In the genomic region with DNA sequence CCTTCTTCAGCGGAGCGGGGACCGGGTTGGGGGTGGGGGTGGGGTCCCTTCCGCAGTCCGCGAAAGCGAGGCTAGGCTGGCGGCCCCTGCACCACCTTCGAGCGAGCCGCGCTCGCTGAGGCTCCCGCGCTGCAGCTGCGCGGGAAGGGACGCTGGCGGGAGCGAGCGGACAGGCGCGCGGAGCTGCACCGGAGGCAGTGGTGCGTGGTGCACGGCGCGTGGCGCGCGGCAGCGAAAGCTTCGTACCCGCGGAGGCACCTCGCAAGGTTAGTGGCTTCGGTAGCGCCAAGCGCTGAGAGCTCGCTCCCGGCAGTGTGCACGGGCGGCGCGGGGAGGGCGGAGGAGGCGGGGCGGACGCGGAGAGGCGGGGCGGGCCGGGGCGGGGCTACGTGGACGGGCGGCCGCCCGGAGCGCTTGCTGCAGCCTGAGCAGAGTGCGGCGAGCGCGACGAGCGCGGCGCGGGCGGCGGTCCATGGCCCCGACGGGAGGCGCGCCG, we compare ENCODE assay signal across 8 mouse cellular contexts. TPM values are rescaled to one million over a fixed set of nuclear protein-coding genes. Genes with fewer than 3 reads are reported as not detected.
A peak's percentile ranks its signal among the peaks of the same experiment; 100 is the strongest.
DNase-seq lines count a peak whose midpoint lies in the region; ATAC-seq and TF ChIP-seq lines count a peak whose summit lies in the region.

A gene (plus strand): TSS at position 417 of the 496 bp plus-strand sequence.

- H3K36me3 ChIP-seq in E14TG2a.4 (ENCODE audit: insufficient read depth, low read length) = no peaks in the 10 kb centered on the region
- no peaks in the 10 kb centered on the region for H3K36me3 ChIP-seq in forebrain, postnatal 0 days (ENCODE audit: insufficient read depth)
- H3K36me3 ChIP-seq in liver, embryonic 16.5 days (ENCODE audit: control insufficient read depth, insufficient read depth) = no peaks in the 10 kb centered on the region
- H3K36me3 ChIP-seq in neural tube, embryonic 14.5 days (ENCODE audit: control insufficient read depth, insufficient read depth, low read length) = no peaks in the 10 kb centered on the region

- ATAC-seq in forebrain, postnatal 0 days = peak; percentile 93
- ATAC-seq in liver, embryonic 16.5 days (ENCODE audit: low read depth) = peak; percentile 87
- ATAC-seq in neural tube, embryonic 14.5 days (ENCODE audit: low read depth) = peak; percentile 95

- H3K9me3 ChIP-seq in E14TG2a.4 (ENCODE audit: low read length) = no peaks in the 10 kb centered on the region
- H3K9me3 ChIP-seq in forebrain, postnatal 0 days (ENCODE audit: low read length) = no peaks in the 10 kb centered on the region
- H3K9me3 ChIP-seq in liver, embryonic 16.5 days (replicated peaks; ENCODE audit: control insufficient read depth, low read length) = no peaks in the 10 kb centered on the region
- no peaks in the 10 kb centered on the region for H3K9me3 ChIP-seq in neural tube, embryonic 14.5 days (ENCODE audit: control insufficient read depth, low read length)

- H3K27ac ChIP-seq in forebrain, postnatal 0 days (ENCODE audit: low read depth, low read length) = peak within 1 kb of the TSS; percentile 95
- no peak within 1 kb of the TSS for H3K27ac ChIP-seq in liver, embryonic 16.5 days (ENCODE audit: low read length)
- H3K27ac ChIP-seq in neural tube, embryonic 14.5 days (ENCODE audit: low read depth, low read length) = peak within 1 kb of the TSS; percentile 87

- WGBS in forebrain, postnatal 0 days = 2% methylated on average over 65 of the region's 77 CpGs
- under 1% methylated on average over 73 of the region's 77 CpGs for WGBS in liver, embryonic 16.5 days (ENCODE audit: insufficient replicate concordance)
- WGBS in neural tube, embryonic 14.5 days = 0% methylated on average over 49 of the region's 77 CpGs

- intact Hi-C loops in heart, postnatal 36 days (cut with DNase I) = loop anchor here (1.0 to 5.0 kb wide), 3 partner anchors 144 to 430 kb away; no protein-coding TSS in a partner anchor

- DNase-seq in cerebellum, adult 18-20 months = peak; percentile 87 to 91
- DNase-seq in forebrain, postnatal 0 days = peak; percentile 94
- DNase-seq in heart, postnatal 36 days = peak; percentile 70 to 80
- DNase-seq in layer of hippocampus, adult 18-20 months (ENCODE audit: low spot score in 2 of 2) = peak; percentile 89 to 91
- DNase-seq in telencephalon, adult 2 months (ENCODE audit: low read depth, low spot score) = peak; percentile 86

- peak within 1 kb of the TSS; percentile 84 for H3K9ac ChIP-seq in forebrain, postnatal 0 days
- H3K9ac ChIP-seq in liver, embryonic 16.5 days (ENCODE audit: low read depth, low read length) = peak within 1 kb of the TSS; percentile 3; the same call in 1 of the 2 replicates
- H3K9ac ChIP-seq in neural tube, embryonic 14.5 days (replicated peaks; ENCODE audit: low read depth, low read length) = peak within 1 kb of the TSS; percentile 87

- no peak for TF ChIP-seq CTCF in E14TG2a.4 (conservative IDR thresholded peaks at IDR 0.05; ENCODE audit: low read length)
- TF ChIP-seq CTCF in forebrain, postnatal 0 days (IDR thresholded peaks at IDR 0.05; ENCODE audit: low read depth) = no peak

- H3K4me1 ChIP-seq in E14TG2a.4 (replicated peaks; ENCODE audit: low read depth, low read length) = peaks cover 20% of the 10 kb centered on the region
- 0 out of 2 replicates have a peak, but pooled peaks cover 5% of the 10 kb centered on the region for H3K4me1 ChIP-seq in forebrain, postnatal 0 days (ENCODE audit: insufficient read depth)
- peaks cover 7% of the 10 kb centered on the region for H3K4me1 ChIP-seq in liver, embryonic 16.5 days (ENCODE audit: control insufficient read depth, low read depth, low read length)
- H3K4me1 ChIP-seq in neural tube, embryonic 14.5 days (ENCODE audit: control insufficient read depth, insufficient read depth, low read length) = peaks cover 4% of the 10 kb centered on the region; the same call in 1 of the 2 replicates

- H3K27me3 ChIP-seq in E14TG2a.4 (ENCODE audit: insufficient read depth, low read length) = peaks cover 69% of the 10 kb centered on the region
- H3K27me3 ChIP-seq in forebrain, postnatal 0 days (ENCODE audit: insufficient read depth, low read length) = no peaks in the 10 kb centered on the region
- H3K27me3 ChIP-seq in liver, embryonic 16.5 days (ENCODE audit: control insufficient read depth, insufficient read depth, low read depth, low read length) = peaks cover 51% of the 10 kb centered on the region
- H3K27me3 ChIP-seq in neural tube, embryonic 14.5 days (ENCODE audit: control insufficient read depth, insufficient read depth, low read length) = no peaks in the 10 kb centered on the region

- peak within 1 kb of the TSS; percentile 87 for H3K4me3 ChIP-seq in E14TG2a.4 (replicated peaks; ENCODE audit: low read length)
- H3K4me3 ChIP-seq in forebrain, postnatal 0 days (ENCODE audit: low read depth, low read length) = peak within 1 kb of the TSS; percentile 68
- peak within 1 kb of the TSS; percentile 59 for H3K4me3 ChIP-seq in liver, embryonic 16.5 days (ENCODE audit: low read depth, low read length)
- peak within 1 kb of the TSS; percentile 74 for H3K4me3 ChIP-seq in neural tube, embryonic 14.5 days (ENCODE audit: low read depth, low read length)

- peak within 1 kb of the TSS; percentile 85 for H3K4me2 ChIP-seq in forebrain, postnatal 0 days (ENCODE audit: low read depth)
- H3K4me2 ChIP-seq in liver, embryonic 16.5 days (ENCODE audit: low read depth, low read length) = peak within 1 kb of the TSS; percentile 75
- H3K4me2 ChIP-seq in neural tube, embryonic 14.5 days (ENCODE audit: low read depth, low read length) = peak within 1 kb of the TSS; percentile 78

RNA-seq across cellular contexts. Expression of the gene that starts here (rescaled TPM):
- 40.1 and 41.1 TPM in 2 replicates for total RNA-seq in forebrain, postnatal 0 days (2014; rRNA removed)
- polyA plus RNA-seq in forebrain, postnatal 0 days (2015; fragmentation: Nextera tagmentation; extraction: Ambion mirVana) = 15.3 and 22.8 TPM in 2 replicates
- total RNA-seq in heart, postnatal 36 days (2021) = 10 to 100 TPM; 28.1 to 29.9 TPM
- total RNA-seq in layer of hippocampus, adult 18-20 months (2021) = 10 to 100 TPM; 53.1 to 58.4 TPM
- 0.09 and 0.12 TPM in 2 replicates for polyA plus RNA-seq in liver, embryonic 16.5 days (2015; fragmentation: Nextera tagmentation; extraction: Ambion mirVana)
- 39.1 and 49.6 TPM in 2 replicates for polyA plus RNA-seq in neural tube, embryonic 14.5 days (2014; fragmentation: Nextera tagmentation; extraction: Ambion mirVana)

Comparison
In these comparisons a context has a peak if more than half of its experiments do, and no peak if none do; other contexts are left out.
1. RNA of the gene that starts here (polyA plus RNA-seq): 39.1 to 49.6 TPM in neural tube, embryonic 14.5 days and 15.3 to 22.8 TPM in forebrain, postnatal 0 days; 0.09 to 0.12 TPM in liver, embryonic 16.5 days; every median in the first group is over 10 times any median in the second.
2. Peak in ATAC-seq, H3K4me3 ChIP-seq, H3K9ac ChIP-seq and H3K4me2 ChIP-seq in liver, embryonic 16.5 days; RNA of the gene not detected or under 1 TPM.
3. H3K9ac ChIP-seq: peak in every context shown above with its lines; median percentile 87 in neural tube, embryonic 14.5 days; 84 in forebrain, postnatal 0 days; 3 in liver, embryonic 16.5 days.
4. Peak in every context shown above with its lines, with median percentiles within 50 percentile points of each other: H3K4me3 ChIP-seq, DNase-seq, ATAC-seq and H3K4me2 ChIP-seq.